Mouse (Mus musculus) bone marrow, adult 2 months (tissue): ENCODE data around the gene Stox2.

Experiments
- CTCF ChIP-seq: fragments of 200-500 bp; IDR thresholded peaks from 2 replicates; pipeline ENCODE4 v1.5.1; 2011; ENCODE audit warnings: low read length, control low read depth; ENCODE audit not compliant: control insufficient read depth, insufficient read depth
- POLR2A ChIP-seq: fragments of 200-500 bp; IDR thresholded peaks from 2 replicates; pipeline ENCODE4 v1.6.1; 2011; ENCODE audit warnings: low read depth, mild to moderate bottlenecking, control low read depth, low read length, borderline replicate concordance; ENCODE audit not compliant: control insufficient read depth

DNA sequence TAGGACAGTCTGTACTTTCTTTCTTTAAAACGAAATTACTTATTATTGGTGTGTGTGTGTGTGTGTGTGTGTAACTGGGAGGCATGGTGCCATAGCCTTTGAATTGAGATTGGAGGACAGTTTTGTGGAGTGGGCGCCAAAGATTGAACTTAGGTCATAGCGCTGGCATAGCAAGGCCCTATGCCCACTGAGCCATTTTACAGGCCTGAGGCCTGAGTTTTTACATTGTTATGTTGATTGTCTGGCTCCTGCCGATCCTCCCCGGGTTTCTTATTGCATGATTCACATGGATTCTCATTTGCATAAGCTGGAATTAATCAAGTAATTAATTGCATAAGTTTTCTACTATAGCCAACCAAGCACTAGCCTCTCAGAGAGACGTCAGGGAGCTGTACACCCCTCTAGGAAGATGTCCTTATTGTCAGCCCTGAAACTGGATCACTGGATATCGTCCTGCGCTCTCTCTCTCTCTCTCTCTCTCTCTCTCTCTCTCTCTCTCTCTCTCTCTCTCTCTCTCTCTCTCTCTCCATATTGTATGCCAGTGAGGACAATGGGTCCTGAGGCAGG lies 90.7 kb downstream of the Stox2 start:
- TF ChIP-seq CTCF (no peak), POLR2A (no peak)
